Mouse (Mus musculus) C2C12 (cell line): ENCODE measurements around the gene Slc25a41.
A peak's percentile ranks its signal among the peaks of the same experiment; 100 is the strongest.

Experiments used
- CEBPB ChIP-seq: IDR thresholded peaks from one replicate; pipeline ENCODE4 v1.6.1; 2011; ENCODE audit warnings: low read depth, mild to moderate bottlenecking, control low read depth, moderate library complexity
- CTCF ChIP-seq: IDR thresholded peaks from one replicate; pipeline ENCODE4 v1.5.1; 2011; ENCODE audit not compliant: control insufficient read depth, insufficient read depth, insufficient read length
- FOSL1 ChIP-seq: IDR thresholded peaks from one replicate; pipeline ENCODE4 v1.8.0; 2011; ENCODE audit warnings: mild to moderate bottlenecking, low read length; ENCODE audit not compliant: poor library complexity, insufficient read depth, severe bottlenecking
- MAX ChIP-seq: IDR thresholded peaks from one replicate; pipeline ENCODE4 v1.6.1; 2011; ENCODE audit warnings: mild to moderate bottlenecking, control low read depth
- MYOD1 ChIP-seq: IDR thresholded peaks from one replicate; pipeline ENCODE4 v1.6.1; 2011; ENCODE audit warnings: low read depth; ENCODE audit not compliant: control insufficient read depth, insufficient read length
- MYOG ChIP-seq: IDR thresholded peaks from one replicate; pipeline ENCODE4 v1.6.1; 2011; ENCODE audit not compliant: control insufficient read depth, insufficient read length; ENCODE audit errors: extremely low read depth
- USF1 ChIP-seq: IDR thresholded peaks from one replicate; pipeline ENCODE4 v1.6.1; 2011; ENCODE audit warnings: low read depth, mild to moderate bottlenecking, control low read depth, moderate library complexity

DNA sequence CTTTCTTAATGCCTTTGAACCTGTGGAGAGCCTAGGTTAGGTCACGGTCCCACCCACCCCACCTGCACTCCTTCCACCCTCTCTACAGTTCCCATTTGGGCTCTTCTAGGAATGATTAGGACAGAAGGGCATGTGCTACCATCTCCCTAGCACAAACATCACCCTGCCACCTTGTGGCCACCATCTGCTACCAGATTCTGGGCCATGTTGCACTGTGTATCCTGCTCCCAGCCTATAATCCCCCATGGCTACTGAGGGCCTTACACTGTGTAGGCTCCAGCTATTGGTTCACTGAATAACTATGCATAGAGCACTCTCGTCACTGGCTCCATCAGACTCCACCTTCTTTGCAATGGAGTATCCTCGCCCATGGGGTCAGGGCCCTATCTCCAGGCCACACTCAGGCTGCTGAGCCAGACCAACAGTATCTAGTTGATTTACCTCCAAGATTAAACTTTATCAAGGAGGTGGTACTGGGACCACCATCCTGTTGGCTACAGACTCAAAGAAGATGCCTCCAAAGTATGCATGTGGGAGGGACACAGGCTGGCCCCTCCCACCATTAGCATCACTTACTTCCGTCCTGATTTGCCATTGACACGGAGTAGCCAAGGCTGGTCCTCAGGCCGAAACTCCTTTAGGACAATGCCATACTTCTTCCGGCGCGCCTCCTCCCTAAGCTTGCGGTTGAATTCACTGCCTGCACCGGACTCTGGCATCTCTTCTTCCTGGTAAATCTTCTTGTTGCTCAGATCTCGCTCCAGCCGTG is 34.1 kb downstream of the Slc25a41 start:
- TF ChIP-seq CTCF (peak; percentile 7), CEBPB (no peak), MAX (no peak), USF1 (no peak), MYOG (no peak), MYOD1 (no peak), FOSL1 (no peak)
